Mouse (Mus musculus): ENCODE measurements at regions not wholly inside any gene's neighbourhood (a gene's known extent, or its start where the extent isn't known, plus 50 kb on each side); places are given as distances from the start of the nearest gene placed in this dataset.
A peak's percentile ranks its signal among the peaks of the same experiment; 100 is the strongest.

DNA sequence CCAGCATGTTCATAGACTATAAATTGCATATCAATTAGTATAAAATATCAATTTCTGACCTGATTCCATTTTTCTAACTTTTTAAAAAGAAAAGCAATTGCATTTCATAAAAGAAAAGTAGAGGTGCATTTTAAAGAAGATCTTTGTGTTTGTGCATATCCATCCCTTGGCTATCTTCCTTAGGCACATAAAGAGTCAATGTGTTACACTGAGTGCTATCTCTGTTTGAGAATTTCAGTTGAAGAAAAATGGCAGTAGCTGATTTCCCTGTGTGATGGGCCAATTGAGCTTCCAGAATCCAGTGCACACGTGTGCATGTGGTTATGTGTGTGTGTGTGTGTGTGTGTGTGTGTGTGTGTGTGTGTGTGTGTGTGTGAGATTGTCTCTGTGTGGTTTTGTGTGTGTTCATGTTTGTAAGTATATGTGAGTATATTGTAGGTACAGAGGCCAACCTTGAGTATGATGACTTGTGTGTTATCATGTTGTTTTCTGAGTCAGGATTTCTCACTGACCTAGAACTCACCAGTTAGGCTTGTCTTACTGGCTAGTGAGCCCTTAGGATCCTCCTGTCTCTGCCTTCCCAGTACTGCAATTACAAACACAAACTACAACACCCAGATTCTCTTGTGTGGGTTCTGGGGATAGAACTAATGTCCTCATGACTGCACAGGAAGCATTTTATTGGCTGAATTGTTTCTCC, 249.6 kb downstream of the Cdk5rap2 start:
- DNase-seq (ENCODE audit: inconsistent age in 2 of 2, low spot score in 1 of 2), result no peak

DNA sequence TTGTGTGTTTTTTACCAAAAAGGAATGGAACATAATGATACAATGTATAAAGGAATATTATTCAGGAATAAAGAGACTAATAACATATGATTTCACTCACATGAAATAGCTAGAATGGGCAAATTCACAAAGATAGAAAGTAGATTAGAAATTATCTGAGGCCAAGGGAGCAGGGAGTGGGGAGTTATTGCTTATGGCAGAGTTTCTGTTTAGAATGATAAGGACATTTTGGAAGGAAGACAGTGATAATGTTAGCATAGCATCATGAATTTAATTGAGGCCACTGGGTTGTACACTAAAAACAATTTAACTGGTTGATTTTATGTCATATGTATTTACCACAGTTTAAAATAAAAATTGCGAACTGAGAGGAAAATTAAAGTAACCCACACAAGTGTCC, 250.2 kb downstream of the Cdk5rap2 start:
- DNase-seq (ENCODE audit: inconsistent age in 2 of 2, low spot score in 1 of 2), result no peak

DNA sequence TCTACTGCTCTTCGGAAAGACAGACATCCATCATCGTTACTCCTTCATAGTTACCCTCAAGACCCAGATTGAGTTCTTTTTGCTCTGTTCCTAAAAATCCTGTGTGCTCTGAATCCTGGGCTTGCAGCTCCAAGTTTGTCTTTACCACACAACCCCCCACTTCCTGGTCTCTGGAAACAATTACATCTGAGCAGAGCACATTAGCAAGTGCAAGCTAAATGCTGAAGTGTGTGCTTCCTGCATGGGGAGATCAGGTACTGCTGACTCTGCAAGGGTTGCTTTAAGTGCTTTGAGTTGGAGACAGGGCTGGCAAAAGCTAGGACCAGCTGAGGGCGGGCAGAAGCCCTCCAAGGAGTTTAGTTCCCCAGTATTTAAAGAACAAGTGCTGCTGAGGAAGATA, 257.1 kb downstream of the Cdk5rap2 start:
- no peak for DNase-seq (ENCODE audit: inconsistent age in 2 of 2, low spot score in 1 of 2)

DNA sequence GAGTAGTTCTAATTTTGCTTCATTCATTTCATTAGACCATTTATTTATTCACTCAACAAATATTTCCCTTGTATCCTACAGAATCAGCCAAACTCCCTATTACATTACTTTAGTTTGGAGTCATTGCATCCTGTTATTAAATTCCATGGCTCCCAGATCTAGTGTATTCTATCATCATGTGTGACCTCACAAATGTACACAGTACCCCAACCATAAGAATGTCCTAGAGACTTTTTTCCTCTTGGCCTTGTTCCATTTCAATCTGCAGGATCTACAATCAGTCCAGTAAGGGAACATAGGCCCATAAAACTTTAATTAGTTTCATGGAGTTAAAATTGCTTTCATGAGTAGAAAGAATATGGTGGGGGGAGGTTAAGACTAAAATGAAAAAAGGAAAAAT, 301.2 kb downstream of the Cdk5rap2 start:
- no peak for DNase-seq (ENCODE audit: inconsistent age in 2 of 2, low spot score in 1 of 2)

DNA sequence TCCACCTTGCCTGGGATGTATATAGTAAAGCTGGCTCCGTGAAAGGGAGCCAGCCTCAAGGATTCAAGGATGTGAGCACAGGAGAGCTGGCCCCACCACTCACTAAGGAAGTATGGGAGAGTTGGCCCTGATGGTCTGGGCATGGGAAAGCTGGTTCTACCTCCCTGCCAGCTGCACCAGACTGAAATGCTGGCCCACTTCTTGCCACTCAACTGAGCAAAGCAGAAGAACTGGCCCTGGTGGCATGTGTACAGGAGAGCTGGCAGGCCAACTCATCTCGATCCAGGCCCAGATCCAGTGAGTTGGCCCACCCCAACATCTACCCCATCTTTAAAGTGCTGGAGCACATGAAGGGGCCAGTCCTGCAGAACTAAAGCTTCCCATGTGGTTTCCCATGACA, 304.5 kb downstream of the Cdk5rap2 start:
- DNase-seq (ENCODE audit: inconsistent age in 2 of 2, low spot score in 1 of 2), result no peak

DNA sequence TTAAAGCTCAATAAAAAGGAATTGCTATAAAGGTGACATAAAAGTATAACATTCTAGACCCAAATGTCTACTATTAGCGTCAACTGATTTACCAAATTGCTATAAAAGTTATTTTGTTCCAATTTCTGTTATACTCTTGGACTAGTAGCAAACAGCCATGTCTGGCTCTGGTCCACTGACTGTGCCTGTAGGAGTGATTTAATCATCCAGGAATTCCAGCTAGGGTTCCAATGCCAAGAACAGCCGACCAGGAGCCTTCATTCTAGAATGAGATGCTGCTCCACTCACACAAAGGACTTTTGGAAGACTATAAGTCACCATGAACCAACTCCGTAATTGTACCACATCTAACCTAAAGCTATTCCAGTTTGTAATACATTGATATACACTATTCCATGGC, 312.9 kb downstream of the Cdk5rap2 start:
- DNase-seq (ENCODE audit: inconsistent age in 2 of 2, low spot score in 1 of 2), result no peak

DNA sequence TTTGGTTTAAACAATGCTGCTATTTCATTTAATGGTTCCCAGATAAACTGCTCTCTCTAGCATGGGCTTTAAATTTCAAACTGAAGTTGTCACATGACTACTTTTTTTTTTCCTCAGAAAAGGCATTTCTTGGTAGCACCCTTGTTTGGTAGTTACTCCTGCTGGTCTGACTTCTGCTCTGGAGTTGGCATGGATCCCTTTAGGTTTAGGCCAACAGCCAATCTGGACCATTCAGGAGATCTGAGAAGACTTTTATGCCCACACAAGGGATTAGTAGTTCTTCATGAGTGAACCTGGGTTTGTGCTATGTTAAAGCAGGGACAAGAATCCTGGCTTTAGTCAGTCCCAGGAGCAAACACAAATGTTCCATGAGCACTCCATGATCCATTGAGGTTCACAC, 332.0 kb downstream of the Cdk5rap2 start:
- peak in 1 of 2 experiments; percentile 13 for DNase-seq (ENCODE audit: inconsistent age in 2 of 2, low spot score in 1 of 2)

DNA sequence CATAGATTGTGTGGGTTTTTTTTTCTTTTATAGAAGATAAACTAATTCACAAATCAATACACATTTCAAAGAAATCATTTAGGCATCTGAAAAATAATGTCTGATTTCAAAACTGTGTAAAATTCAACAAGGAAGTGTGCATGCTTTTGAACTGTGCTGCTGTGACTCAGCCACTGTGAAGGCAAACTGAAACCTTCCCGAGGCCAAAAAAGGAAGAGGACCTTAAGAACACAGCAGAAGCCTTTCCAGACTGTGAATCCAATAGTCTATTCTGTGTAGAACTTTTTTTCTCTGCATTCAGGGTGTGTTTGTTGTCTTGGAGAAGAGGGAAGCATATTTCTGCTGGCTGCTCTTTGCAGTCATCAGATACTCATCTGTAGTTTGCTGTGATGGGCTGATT, 347.7 kb downstream of the Cdk5rap2 start:
- peak in 1 of 2 experiments; percentile 53 for DNase-seq (ENCODE audit: inconsistent age in 2 of 2, low spot score in 1 of 2)

DNA sequence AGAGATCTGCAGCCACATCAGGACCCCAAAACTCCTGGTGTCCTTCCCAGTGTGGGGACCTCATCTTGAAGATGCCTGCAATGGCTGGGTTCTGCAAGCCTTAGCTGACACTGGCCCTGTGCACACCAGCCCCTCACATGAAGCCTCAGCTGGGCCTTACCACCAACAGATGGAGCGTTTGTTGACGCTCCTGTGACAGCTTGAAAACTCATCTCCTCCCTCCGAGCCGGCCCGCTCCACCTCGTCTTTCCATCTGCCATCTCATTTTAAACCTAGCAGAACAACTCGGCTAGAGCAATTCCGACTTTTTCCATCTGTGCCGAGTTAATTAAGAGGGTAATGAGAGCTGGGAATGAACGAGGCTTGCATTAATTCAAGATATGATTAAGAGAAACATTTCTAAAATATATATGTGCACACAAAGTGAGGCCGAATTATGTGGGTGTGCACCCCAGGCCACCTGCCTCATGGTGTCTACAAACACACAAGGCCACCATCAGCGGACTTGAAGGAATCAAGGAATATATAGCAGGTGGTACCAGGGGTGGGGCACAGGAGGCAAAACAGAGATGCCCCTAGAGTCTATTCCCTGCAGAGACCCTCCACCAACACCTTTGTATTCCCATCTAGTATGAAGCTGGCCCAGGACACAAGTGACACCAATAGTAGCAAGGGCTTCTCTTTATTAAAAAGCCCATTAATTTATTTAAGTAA, 351.3 kb downstream of the Cdk5rap2 start:
- peak in 1 of 2 experiments; percentile 5 for DNase-seq (ENCODE audit: inconsistent age in 2 of 2, low spot score in 1 of 2)

DNA sequence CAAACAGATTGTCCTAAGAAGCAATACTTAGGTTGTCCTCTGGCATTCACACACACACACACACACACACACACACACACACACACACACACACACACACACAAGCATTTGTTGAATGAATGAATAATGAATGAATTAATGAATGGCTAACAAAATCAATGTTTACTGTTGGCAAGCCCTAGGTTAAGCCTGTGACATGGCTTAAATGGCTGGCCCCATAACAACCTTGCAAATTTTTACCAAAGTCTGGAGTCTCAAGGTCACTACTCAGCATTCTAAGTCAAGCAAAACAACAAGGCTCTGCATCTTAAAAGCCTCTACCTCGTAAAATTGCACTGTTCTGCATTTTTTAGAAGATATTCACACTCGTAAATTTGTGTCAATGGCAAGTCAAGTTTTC, 357.1 kb downstream of the Cdk5rap2 start:
- DNase-seq (ENCODE audit: inconsistent age in 2 of 2, low spot score in 1 of 2), result no peak

DNA sequence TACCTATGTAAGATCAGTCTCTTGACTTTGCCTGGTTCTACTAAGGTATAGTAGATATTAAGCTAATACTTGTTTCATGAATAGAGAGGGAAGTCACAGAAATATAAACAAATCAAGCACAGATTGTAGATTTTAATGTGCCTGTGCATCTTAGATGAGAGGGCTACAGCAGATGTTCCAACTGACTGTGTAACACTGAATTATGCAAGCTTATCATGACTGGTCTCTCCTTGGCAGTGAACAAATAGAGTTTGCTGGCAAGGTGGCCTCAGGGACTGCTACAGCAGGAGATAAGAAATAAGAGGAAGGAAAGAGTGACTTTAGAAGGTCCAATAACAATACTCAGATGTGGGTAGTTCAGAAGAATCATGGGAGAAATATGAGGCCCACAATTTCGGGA, 372.0 kb downstream of the Cdk5rap2 start:
- DNase-seq (ENCODE audit: inconsistent age in 2 of 2, low spot score in 1 of 2), result peak in 1 of 2 experiments; percentile 46

DNA sequence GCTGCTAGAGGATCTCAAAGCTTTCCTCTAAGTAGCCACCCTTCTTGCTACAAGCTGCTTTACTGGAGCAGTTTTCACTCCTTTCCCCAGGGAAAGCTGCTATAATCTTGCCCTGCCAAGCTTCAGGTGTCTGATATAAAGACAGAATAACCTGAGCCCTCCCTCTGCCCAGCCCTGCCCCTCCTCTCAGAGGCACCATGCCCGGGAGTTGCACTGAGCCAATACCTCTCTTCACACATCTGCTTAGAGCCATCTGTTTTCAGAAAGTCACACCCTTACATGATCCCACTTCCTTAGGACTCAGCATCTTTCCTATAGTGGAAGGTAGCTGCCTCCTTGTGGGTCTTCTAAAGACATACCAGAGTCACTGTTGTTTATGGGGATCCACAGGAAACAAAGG, 374.3 kb downstream of the Cdk5rap2 start:
- no peak for DNase-seq (ENCODE audit: inconsistent age in 2 of 2, low spot score in 1 of 2)

DNA sequence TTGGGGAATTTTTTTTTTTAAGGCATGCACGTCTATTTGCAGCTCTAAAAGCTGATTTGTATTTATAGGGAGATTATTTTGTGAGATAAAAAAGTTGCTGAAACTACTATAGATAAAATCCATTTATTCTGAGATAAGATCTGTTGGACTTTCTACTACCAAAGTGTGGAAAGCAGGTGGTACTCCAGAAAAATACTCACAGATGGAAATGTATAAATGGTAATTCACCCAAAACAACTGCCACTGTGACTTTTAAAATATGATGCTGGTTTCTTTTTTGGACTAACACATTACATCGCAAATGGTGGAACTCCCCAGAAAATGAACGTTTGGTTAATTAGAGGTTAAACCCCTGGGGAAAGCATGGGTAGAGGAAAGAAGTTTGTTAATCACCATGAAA, 377.7 kb downstream of the Cdk5rap2 start:
- DNase-seq (ENCODE audit: inconsistent age in 2 of 2, low spot score in 1 of 2), result no peak

DNA sequence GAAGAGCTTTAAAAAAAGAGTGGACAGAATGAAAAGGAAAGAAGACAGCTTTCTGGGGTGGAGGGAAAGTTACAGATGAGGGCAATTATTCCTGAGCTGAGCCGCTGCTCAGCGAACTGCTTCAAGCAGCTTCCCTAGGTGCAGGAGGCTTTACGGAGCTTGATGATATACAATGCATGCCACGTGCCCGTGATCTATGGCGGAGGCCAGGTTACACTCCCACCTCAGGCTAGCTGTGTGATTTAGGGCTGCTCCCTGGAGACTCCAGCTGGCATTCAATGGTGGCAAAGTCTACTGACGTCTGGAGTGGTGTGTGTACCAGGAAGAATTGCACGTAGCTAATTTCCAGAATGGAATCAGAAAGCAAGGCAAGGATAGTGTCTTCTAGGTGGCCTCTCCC, 383.4 kb downstream of the Cdk5rap2 start:
- DNase-seq (ENCODE audit: inconsistent age in 2 of 2, low spot score in 1 of 2), result no peak

DNA sequence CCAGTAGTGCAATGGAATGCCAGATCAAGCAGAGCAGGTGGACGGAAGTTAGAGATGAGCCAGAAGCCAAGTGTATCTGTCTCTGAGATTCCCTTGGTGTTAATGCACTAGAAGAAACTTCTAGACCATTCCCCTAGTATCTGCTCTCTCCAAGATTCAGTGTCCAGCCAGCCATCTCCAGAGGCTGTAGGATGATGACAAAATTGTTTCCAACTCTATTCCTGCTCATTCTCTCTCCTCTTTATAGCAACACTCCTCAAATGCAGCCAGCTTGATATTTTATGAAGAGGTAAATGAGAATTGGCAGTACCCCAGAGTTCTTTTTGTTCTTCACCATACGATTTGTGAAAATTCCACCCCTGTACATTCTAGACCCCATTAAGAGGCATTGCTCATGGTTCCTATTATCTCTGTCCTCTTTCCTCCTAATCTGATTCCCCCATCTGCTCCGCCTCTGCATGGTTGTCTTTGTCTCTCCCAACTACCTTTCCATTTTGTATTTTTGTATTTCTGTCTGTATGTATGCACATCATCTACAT, 385.3 kb downstream of the Cdk5rap2 start:
- DNase-seq (ENCODE audit: inconsistent age in 2 of 2, low spot score in 1 of 2), result no peak

DNA sequence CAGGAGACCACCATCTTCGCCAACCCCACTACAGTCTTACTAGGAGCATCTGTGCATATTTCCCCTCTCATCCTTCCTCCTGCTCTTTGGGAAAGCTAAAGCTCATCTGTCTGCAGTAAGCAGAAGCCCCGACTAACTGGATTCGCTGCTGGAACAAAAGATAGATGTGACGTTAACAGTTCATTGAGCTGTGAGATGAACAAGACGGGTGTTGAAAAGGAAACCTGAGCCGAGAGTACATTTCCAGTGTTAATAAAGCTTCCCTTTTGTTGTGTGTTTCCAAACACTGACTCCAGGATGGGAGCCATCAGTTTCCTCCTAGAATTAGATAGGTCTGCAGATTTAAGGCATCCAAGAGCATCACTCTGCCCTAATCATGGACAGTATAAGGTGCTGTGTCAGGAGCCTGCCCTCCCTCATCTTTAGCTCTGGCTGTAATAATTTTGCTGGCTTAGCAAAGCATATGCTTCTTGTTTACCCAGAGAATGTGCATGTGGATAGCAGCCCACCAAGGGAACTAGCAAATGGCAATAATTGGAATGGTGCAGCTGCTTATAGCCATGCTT, 389.3 kb downstream of the Cdk5rap2 start:
- DNase-seq (ENCODE audit: inconsistent age in 2 of 2, low spot score in 1 of 2), result no peak

DNA sequence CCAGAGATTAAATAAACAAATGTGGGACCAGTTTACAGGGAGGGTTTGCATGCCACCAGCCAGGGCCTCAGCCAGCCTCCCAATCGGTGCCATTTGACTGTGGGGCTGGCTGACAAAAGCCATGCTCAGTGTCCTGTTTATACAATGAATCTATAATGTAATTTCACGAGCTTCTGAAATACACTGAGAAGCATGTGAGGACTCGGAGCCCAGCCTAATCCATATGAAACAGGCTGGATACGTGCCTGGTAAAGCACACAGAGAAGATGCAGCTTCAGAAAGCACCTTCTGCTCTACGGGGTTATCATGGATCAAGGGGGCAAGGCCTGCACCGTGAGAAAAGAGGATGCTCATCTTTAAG, 398.0 kb downstream of the Cdk5rap2 start:
- DNase-seq (ENCODE audit: inconsistent age in 2 of 2, low spot score in 1 of 2), result no peak

DNA sequence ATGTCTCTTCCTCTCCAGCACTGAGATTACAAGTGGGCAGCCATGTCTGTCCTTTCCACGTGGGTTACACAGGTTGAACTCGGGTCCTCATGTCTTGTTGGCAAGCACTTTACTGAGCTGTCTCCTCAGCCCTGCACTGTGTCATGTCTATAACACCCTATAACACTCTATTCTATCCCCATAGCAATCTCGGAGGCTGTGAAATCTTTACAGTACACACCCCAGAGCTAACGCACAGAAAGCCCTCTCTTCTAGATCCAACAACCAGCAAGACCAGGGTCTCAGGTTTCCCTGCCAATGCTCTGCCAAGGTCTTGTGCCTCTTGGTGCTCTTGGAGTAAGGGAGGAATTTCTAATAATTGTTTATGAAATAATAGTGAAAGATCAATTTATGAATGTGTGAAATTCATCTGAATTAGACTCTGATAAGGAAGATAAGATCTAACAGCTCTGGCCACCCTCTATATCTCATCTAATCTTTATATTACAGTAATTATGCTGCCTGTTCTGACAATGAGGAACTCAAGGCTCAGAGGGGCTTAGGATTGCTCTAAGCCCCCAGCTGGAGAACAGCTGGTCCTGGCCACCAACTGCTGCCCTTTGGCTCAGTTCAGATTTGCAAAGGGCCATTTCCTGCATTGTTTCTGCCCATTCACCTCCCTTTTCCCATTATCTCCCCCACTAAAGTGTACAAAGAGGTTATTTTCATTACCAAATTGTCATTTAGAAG, 398.6 kb downstream of the Cdk5rap2 start:
- DNase-seq (ENCODE audit: inconsistent age in 2 of 2, low spot score in 1 of 2), result no peak

DNA sequence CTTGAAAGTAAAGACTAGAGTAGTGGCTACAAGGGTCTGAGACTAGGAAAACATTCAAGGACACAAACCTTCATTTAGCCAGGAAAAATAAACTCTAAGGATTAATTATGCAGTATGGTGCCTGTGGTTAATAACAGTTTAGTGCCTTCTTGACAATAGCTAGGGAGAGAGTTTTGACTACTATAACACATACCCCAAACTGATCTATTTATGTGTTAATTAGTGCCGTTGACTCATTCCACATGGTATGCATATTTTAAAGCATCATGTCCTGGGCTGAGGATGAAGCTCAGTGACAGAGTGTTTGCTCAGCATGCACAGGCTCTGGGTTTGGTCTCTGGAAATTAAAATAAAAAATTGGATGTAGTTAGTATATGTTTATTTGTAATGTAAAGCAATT, 399.8 kb downstream of the Cdk5rap2 start:
- no peak for DNase-seq (ENCODE audit: inconsistent age in 2 of 2, low spot score in 1 of 2)

DNA sequence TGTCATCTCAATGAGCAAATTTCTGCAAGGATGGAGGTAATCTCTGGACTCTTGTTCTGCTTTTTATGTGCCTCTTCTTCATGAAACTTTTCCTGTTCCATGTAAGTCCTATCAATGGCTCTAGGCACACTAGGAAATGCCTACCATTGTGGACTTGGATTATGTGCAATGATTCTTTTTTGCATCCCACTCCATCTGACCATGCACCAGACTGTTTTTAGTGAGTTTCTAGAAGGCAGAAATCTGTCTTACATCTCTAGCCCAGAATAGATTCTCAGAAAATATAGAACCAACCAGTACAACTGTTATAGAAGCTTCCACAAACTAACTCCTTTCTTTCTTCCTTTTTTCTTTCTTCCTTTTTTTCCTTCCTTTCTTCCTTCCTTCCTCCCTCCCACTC, 405.3 kb downstream of the Cdk5rap2 start:
- no peak for DNase-seq (ENCODE audit: inconsistent age in 2 of 2, low spot score in 1 of 2)

DNA sequence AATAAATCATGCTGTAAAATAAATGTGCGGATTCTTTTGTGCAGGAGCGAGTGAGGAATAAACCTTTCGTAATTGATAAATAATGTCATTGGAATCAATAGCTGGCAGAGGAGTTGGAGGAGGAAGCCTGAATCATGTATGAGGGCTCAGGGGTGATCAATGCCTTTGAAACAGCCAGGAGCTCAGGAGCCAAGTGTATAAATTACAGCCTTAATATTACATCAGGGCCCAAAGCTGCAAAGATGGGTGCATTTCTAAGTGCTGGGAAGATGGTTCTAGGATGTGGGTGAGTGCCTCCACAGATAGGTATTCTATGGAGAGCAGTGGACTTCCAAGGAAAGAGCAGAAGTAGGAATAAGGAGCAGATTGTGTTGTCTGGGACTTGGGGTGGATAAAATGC, 417.0 kb downstream of the Cdk5rap2 start:
- no peak for DNase-seq (ENCODE audit: inconsistent age in 2 of 2, low spot score in 1 of 2)

DNA sequence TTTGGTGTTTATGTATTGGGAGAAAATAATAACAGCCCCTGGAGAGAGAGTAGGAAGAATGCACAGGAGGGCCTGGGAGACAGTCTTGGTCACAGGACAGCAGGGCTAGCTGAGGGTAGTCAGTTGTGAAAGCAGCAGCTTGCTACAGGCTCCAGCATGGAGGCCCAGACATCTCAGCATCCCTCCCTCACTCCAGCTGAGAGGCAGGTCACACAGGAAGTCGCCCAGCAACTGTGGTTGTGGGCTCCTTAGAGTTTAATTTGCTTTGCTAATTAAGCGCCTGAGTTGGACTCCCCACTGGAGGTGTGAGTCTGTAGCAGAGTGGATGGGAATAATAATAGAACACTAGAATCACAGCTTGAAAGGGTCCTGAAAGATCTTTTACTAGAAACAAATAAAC, 436.0 kb downstream of the Cdk5rap2 start:
- no peak for DNase-seq (ENCODE audit: inconsistent age in 2 of 2, low spot score in 1 of 2)
